Mouse (Mus musculus) small intestine, adult 2 months (tissue): ENCODE measurements at regions not wholly inside any gene's neighbourhood (a gene's known extent, or its start where the extent isn't known, plus 50 kb on each side); places are given as distances from the start of the nearest gene placed in this dataset.

ENCODE experiments used
- CTCF ChIP-seq: fragments of 200-500 bp; IDR thresholded peaks from 2 replicates; pipeline ENCODE4 v1.5.1; 2012; ENCODE audit warnings: low read depth, mild to moderate bottlenecking, control low read depth, inconsistent platforms, low read length, moderate library complexity, mixed read lengths; ENCODE audit not compliant: insufficient replicate concordance, insufficient read length; ENCODE audit errors: extremely low read depth
- POLR2A ChIP-seq: fragments of 200-500 bp; IDR thresholded peaks from 2 replicates; pipeline ENCODE4 v1.6.1; 2012; ENCODE audit warnings: low read depth, mild to moderate bottlenecking, control low read depth, inconsistent platforms, low read length, moderate library complexity

GRCm38 (mm10) chr5:4484780-4485179 lies 273.1 kb downstream of the Fzd1 start:
- no peak for TF ChIP-seq CTCF
- no peak for TF ChIP-seq POLR2A
